Mouse (Mus musculus) ES-E14 (cell line): Measurements from ENCODE around the gene Gm21970. TPM values are rescaled to one million over a fixed set of nuclear protein-coding genes. Genes with fewer than 3 reads are reported as not detected.

ENCODE experiments used
- DNase-seq: peaks from one replicate; pipeline ENCODE4 v3.0.0-alpha.2; 2013; ENCODE audit warnings: low read depth, low spot score
- H3K27ac ChIP-seq: 2 replicates; pipeline ENCODE4 v1.5.1; 2012; ENCODE audit warnings: low read depth, mild to moderate bottlenecking, low read length, moderate library complexity, mixed read lengths; ENCODE audit not compliant: poor library complexity, insufficient read depth, severe bottlenecking
- H3K36me3 ChIP-seq: 2 replicates; pipeline ENCODE4 v1.6.1; 2012; ENCODE audit warnings: mild to moderate bottlenecking, low read length, moderate library complexity, mixed read lengths; ENCODE audit not compliant: control insufficient read depth, poor library complexity, insufficient read depth, severe bottlenecking
- H3K4me1 ChIP-seq, 2 experiments: fragments of 150-350 bp in 1 of 2; sonication (generic) in 1 of 2; 2 replicates each; pipeline ENCODE4 v1.6.1; 2012; ENCODE audit warnings: low read length in 2 of 2, mild to moderate bottlenecking in 1 of 2, mixed read lengths in 1 of 2; ENCODE audit not compliant: control insufficient read depth in 2 of 2, insufficient read depth in 2 of 2, poor library complexity in 1 of 2
- H3K4me3 ChIP-seq, 2 experiments: fragments of 150-350 bp in 1 of 2; sonication (generic) in 1 of 2; 2 replicates each; pipeline ENCODE4 v1.5.1; 2012; ENCODE audit warnings: low read length in 2 of 2, low read depth in 1 of 2, mild to moderate bottlenecking in 1 of 2, mixed read lengths in 1 of 2; ENCODE audit not compliant: insufficient read depth in 1 of 2, poor library complexity in 1 of 2, severe bottlenecking in 1 of 2
- H3K9ac ChIP-seq: 2 replicates; pipeline ENCODE4 v1.6.1; 2012; ENCODE audit warnings: low read depth, mild to moderate bottlenecking, low read length, mixed read lengths; ENCODE audit not compliant: poor library complexity, insufficient read depth, severe bottlenecking
- H3K9me3 ChIP-seq: fragments of 150-350 bp; sonication (generic); 2 replicates; pipeline ENCODE4 v1.6.1; 2012; ENCODE audit warnings: low read depth, mild to moderate bottlenecking, low read length; ENCODE audit not compliant: control insufficient read depth, insufficient read depth
- CHD2 ChIP-seq: IDR thresholded peaks from 2 replicates; pipeline ENCODE4 v1.6.1; 2014; ENCODE audit warnings: mild to moderate bottlenecking, low read depth, low read length, inconsistent platforms
- HCFC1 ChIP-seq: IDR thresholded peaks from 2 replicates; pipeline ENCODE4 v1.6.1; 2012; ENCODE audit warnings: low read length, inconsistent platforms, borderline replicate concordance; ENCODE audit not compliant: insufficient read depth
- MAFK ChIP-seq: IDR thresholded peaks from 2 replicates; pipeline ENCODE4 v1.6.1; 2014; ENCODE audit warnings: mild to moderate bottlenecking, low read depth, low read length, inconsistent platforms; ENCODE audit not compliant: insufficient read depth
- ZC3H11A ChIP-seq: IDR thresholded peaks from 2 replicates; pipeline ENCODE4 v1.6.1; 2012; ENCODE audit warnings: low read depth, mild to moderate bottlenecking, inconsistent platforms, low read length, borderline replicate concordance
- ZNF384 ChIP-seq: IDR thresholded peaks from 2 replicates; pipeline ENCODE4 v1.6.1; 2012; ENCODE audit warnings: low read depth, low read length, inconsistent platforms
- in situ Hi-C, 2 experiments: fragments of 600-800 bp; cut with MboI; formaldehyde crosslinking; loops; one replicate each; pipeline ENCODE4 v1.15.1; 2025; ENCODE audit warnings: low sequenced_read_pairs in 2 of 2, inconsistent platforms in 1 of 2; ENCODE audit not compliant: unreplicated experiment in 2 of 2
- total RNA-seq: library from RNA; depleted of rRNA; stranded (reverse); fragments of 300-350 nt; gene quantifications from 2 replicates; pipeline ENCODE4 v1.2.3, GENCODE M21; 2012

The Gm21970 gene
- total RNA-seq, 1 experiment, result not detected

GRCm38 (mm10) chr16:91363483-91363882 lies 28.0 kb upstream of the Gm21970 start:
- DNase-seq, result no peak

GRCm38 (mm10) chr16:91366567-91366966 lies 25.0 kb upstream of the Gm21970 start:
- in situ Hi-C loops, result loop anchor here in 1 of 2 experiments (25.0 kb wide), 1 partner anchor 279 kb away; the partner anchor contains the start of gene 4932438H23Rik
- no peak overlapping the region for H3K9ac ChIP-seq
- no peak overlapping the region for H3K4me3 ChIP-seq
- no peak for DNase-seq
- no peaks in the 10 kb centered on the region for H3K4me1 ChIP-seq
- no peaks in the 10 kb centered on the region for H3K36me3 ChIP-seq
- H3K27ac ChIP-seq, result no peak overlapping the region
- TF ChIP-seq ZC3H11A (no peak), HCFC1 (no peak), CHD2 (no peak), MAFK (no peak)
- no peaks in the 10 kb centered on the region for H3K9me3 ChIP-seq

More at GRCm38 (mm10) chr16:91363483-91363882, 28.0 kb upstream of the Gm21970 start:
- TF ChIP-seq MAFK, result no peak
- no peak for TF ChIP-seq CHD2
- Histone ChIP-seq H3K4me3 (no peak overlapping the region), H3K4me1 (no peaks in the 10 kb centered on the region), H3K36me3 (no peaks in the 10 kb centered on the region), H3K9ac (no peak overlapping the region), H3K9me3 (no peaks in the 10 kb centered on the region), H3K27ac (no peak overlapping the region)
- in situ Hi-C loops, result loop anchor here in 1 of 2 experiments (25.0 kb wide), 1 partner anchor 276 kb away; the partner anchor contains the start of gene 4932438H23Rik

GRCm38 (mm10) chr16:91367066-91367465 lies 24.5 kb upstream of the Gm21970 start:
- Histone ChIP-seq H3K27ac (no peak overlapping the region), H3K9me3 (no peaks in the 10 kb centered on the region), H3K36me3 (no peaks in the 10 kb centered on the region), H3K4me3 (no peak overlapping the region), H3K9ac (no peak overlapping the region), H3K4me1 (no peaks in the 10 kb centered on the region)
- no peak for DNase-seq
- no peak for TF ChIP-seq CHD2
- TF ChIP-seq ZC3H11A, result no peak
- TF ChIP-seq MAFK, result no peak
- no peak for TF ChIP-seq HCFC1
- no peak for TF ChIP-seq ZNF384
- in situ Hi-C loops, result loop anchor here in 1 of 2 experiments (25.0 kb wide), 1 partner anchor 280 kb away; the partner anchor contains the start of gene 4932438H23Rik

- no peak within 1 kb of the TSS for H3K27ac ChIP-seq
- in situ Hi-C loops, result loop anchor here in 1 of 2 experiments (25.0 kb wide), 1 partner anchor 286 kb away; the partner anchor contains the start of gene 4932438H23Rik
- no peaks in the 10 kb centered on the region for H3K9me3 ChIP-seq
- H3K9ac ChIP-seq, result peak within 1 kb of the TSS; percentile 81
- H3K4me3 ChIP-seq, result peak within 1 kb of the TSS; percentile 86 to 98
- no peak for TF ChIP-seq HCFC1
- TF ChIP-seq ZC3H11A, result no peak
- TF ChIP-seq ZNF384, result no peak
- no peak for TF ChIP-seq MAFK
- TF ChIP-seq CHD2, result no peak
- H3K4me1 ChIP-seq, result peaks cover 0 to 2% of the 10 kb centered on the region in 2 experiments; a peak in 2 of 4 replicates
- peak; percentile 43 for DNase-seq
- H3K36me3 ChIP-seq, result no peaks in the 10 kb centered on the region
Observed at GRCm38 (mm10) chr16:91372577-91373472, 18.7 kb upstream of the Gm21970 start, which contains the start of gene Ifnar2. TSS of gene Ifnar2 (plus strand) at chr16:91372783.
